Mouse (Mus musculus) embryonic stem cell, embryonic (primary cell): Measurements from ENCODE around the gene Gtf2ird2.

Experiments
- CTCF ChIA-PET, 4 experiments: fragments of 300-600 bp in 2 of 4; fragments of 350-600 bp in 2 of 4; sonication (Branson Sonifier 250); formaldehyde crosslinking; loops; one replicate each; lab custom pipeline; 2022; ENCODE audit warnings: inconsistent platforms in 2 of 4; lab: Charles Lee
- POLR2A ChIA-PET, 4 experiments: fragments of 300-600 bp in 2 of 4; fragments of 350-600 bp in 2 of 4; sonication (Branson Sonifier 250); formaldehyde crosslinking; loops; one replicate each; lab custom pipeline; 2022; ENCODE audit warnings: antibody characterized with exemption in 4 of 4, inconsistent platforms in 1 of 4; lab: Charles Lee

The Gtf2ird2 gene

GRCm38 (mm10) chr5:134260001-134260636, 76.3 kb downstream of the Gtf2ird2 start:
- POLR2A ChIA-PET = interaction anchor here in 1 of 4 experiments (0.6 to 1.6 kb wide), 4 partner anchors 38 to 1037 kb away, joined by 3 to 6 read pairs (median 4); no protein-coding TSS in a partner anchor
- CTCF ChIA-PET = interaction anchor here in 2 of 4 experiments (0.5 to 0.6 kb wide), 2 partner anchors 34 to 72 kb away, joined by 4 to 5 read pairs; no protein-coding TSS in a partner anchor

GRCm38 (mm10) chr5:134265890-134266289, 82.1 kb downstream of the Gtf2ird2 start:
- CTCF ChIA-PET = interaction anchor here in 2 of 4 experiments (0.6 to 0.7 kb wide), 2 partner anchors 21 to 73 kb away, joined by 3 to 13 read pairs; no protein-coding TSS in a partner anchor
- POLR2A ChIA-PET = interaction anchor here in 3 of 4 experiments (0.6 to 1.8 kb wide), 5 partner anchors 9 to 441 kb away, joined by 3 to 6 read pairs (median 4); no protein-coding TSS in a partner anchor

GRCm38 (mm10) chr5:134266404-134266803, 82.6 kb downstream of the Gtf2ird2 start:
- CTCF ChIA-PET = interaction anchor here (0.6 to 0.7 kb wide), 4 partner anchors 22 to 228 kb away, joined by 3 to 17 read pairs (median 8); no protein-coding TSS in a partner anchor

DNA sequence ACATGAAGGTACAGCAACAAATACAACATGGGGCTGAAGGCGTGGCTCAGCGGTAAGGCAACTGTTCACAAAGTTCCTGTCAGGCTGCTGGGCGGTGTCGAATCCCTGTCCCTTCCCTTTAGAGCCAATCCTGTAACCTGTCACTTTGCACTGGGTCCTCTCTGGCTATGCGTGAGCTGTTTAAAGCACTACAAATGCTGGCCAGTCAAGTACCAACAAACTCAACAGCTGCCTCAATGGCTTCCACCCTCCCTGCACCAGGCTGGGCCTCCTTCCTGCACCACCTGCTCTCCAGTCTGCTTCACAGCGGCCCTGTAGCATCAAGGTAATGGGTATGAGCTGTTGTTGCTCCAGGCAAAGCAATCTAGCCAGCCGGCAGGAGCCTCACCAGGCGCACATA, 84.9 kb downstream of the Gtf2ird2 start:
- ChIA-PET CTCF (interaction anchor here in 2 of 4 experiments (0.6 to 0.9 kb wide), 2 partner anchors 9 to 11 kb away, joined by 3 read pairs; no protein-coding TSS in a partner anchor), POLR2A (interaction anchor here in 3 of 4 experiments (0.8 to 1.2 kb wide), 6 partner anchors 9 to 299 kb away, joined by 3 to 5 read pairs (median 3); no protein-coding TSS in a partner anchor)

More at GRCm38 (mm10) chr5:134266404-134266803, 82.6 kb downstream of the Gtf2ird2 start:
- POLR2A ChIA-PET = interaction anchor here in 2 of 4 experiments (0.6 to 1.8 kb wide), 7 partner anchors 9 to 146 kb away, joined by 3 to 6 read pairs (median 4); no protein-coding TSS in a partner anchor

DNA sequence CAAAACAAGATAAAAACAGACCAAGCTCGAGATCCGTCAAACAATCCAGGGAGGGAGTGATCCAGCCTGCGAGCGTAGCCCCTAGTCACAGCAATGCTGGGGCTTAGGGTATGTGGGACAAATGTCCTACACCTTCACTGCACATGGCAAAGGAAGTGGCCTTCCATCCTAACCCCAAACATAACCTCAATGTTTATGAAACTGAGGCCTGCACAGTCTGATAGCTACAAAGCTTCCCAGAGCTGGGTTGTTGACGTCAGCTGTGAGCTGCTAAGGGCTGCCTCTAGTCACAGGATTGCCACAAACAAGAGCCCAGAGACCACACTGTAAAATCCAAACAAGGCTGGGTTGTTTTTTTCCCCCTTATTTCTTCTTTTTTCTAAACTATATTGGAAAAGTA, 85.9 kb downstream of the Gtf2ird2 start:
- ChIA-PET POLR2A (interaction anchor here in 1 of 4 experiments (1.1 kb wide), 1 partner anchor 18 kb away, joined by 3 read pairs; no protein-coding TSS in a partner anchor), CTCF (interaction anchor here in 1 of 4 experiments (0.8 kb wide), 1 partner anchor 528 kb away, joined by 3 read pairs; no protein-coding TSS in a partner anchor)

GRCm38 (mm10) chr5:134270566-134270965, 86.7 kb downstream of the Gtf2ird2 start:
- ChIA-PET POLR2A (interaction anchor here in 3 of 4 experiments (0.6 to 1.6 kb wide), 5 partner anchors 10 to 1551 kb away, joined by 3 to 5 read pairs (median 3); no protein-coding TSS in a partner anchor), CTCF (interaction anchor here in 3 of 4 experiments (0.6 to 0.9 kb wide), 3 partner anchors 43 to 157 kb away, joined by 3 to 8 read pairs (median 7); no protein-coding TSS in a partner anchor)

- CTCF ChIA-PET = interaction anchor here in 1 of 4 experiments (0.9 kb wide), 1 partner anchor 43 kb away, joined by 3 read pairs; no protein-coding TSS in a partner anchor
- POLR2A ChIA-PET = interaction anchor here in 3 of 4 experiments (0.6 to 1.6 kb wide), 6 partner anchors 9 to 96 kb away, joined by 3 to 5 read pairs (median 3); partner anchors contain the start of gene Gtf2i (in 1 of the 3)
Measured at GRCm38 (mm10) chr5:134271421-134271820, 87.6 kb downstream of the Gtf2ird2 start.

- ChIA-PET POLR2A (interaction anchor here (0.8 to 1.7 kb wide), 6 partner anchors 12 to 97 kb away, joined by 3 to 7 read pairs (median 4); no protein-coding TSS in a partner anchor), CTCF (interaction anchor here in 1 of 4 experiments (1.4 kb wide), 1 partner anchor 219 kb away, joined by 4 read pairs; no protein-coding TSS in a partner anchor)
Measured at GRCm38 (mm10) chr5:134272761-134273160, 88.9 kb downstream of the Gtf2ird2 start.

- CTCF ChIA-PET = no interaction called here
- POLR2A ChIA-PET = interaction anchor here in 3 of 4 experiments (0.6 to 1.7 kb wide), 8 partner anchors 19 to 281 kb away, joined by 3 to 7 read pairs (median 4); no protein-coding TSS in a partner anchor
Measured at GRCm38 (mm10) chr5:134273761-134274160, 89.9 kb downstream of the Gtf2ird2 start.
